Mouse (Mus musculus): Measurements from ENCODE around the gene Gpx7. TPM values are rescaled to one million over a fixed set of nuclear protein-coding genes. Genes with fewer than 3 reads are reported as not detected.

The Gpx7 gene
- polyA plus RNA-seq (2017; shearing (Covaris generic)): 1 to 10 TPM; 2.1 to 3.4 TPM

DNA sequence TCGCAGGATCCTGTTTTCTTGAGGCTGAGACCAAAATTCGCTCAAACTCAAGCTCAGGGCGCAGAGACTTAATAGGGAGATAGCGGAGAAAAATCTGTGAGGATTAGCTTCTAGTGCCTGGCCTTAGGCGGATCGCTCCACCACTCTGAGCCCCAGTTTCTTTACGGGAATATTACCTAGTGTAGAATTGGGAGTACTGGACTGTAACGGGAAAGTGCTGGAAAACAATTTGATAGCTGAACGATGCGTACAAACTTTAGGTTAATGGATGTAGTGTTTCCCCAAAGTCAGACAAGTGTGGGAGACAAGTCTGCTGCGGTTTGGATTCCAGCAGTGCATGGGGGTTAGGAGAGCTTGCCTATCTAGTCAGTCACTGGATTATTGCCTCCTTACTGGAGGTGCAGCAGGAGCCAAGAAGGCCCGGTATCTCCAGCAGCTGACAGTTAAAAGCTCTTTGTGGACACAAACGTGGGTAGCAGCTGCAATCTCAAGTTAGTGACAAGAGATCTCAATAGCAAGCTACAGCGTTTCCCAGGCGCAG lies at the start of gene Gpx7:
TSS of gene Gpx7 (minus strand) at position 101 of the 541 bp plus-strand sequence.

DNA sequence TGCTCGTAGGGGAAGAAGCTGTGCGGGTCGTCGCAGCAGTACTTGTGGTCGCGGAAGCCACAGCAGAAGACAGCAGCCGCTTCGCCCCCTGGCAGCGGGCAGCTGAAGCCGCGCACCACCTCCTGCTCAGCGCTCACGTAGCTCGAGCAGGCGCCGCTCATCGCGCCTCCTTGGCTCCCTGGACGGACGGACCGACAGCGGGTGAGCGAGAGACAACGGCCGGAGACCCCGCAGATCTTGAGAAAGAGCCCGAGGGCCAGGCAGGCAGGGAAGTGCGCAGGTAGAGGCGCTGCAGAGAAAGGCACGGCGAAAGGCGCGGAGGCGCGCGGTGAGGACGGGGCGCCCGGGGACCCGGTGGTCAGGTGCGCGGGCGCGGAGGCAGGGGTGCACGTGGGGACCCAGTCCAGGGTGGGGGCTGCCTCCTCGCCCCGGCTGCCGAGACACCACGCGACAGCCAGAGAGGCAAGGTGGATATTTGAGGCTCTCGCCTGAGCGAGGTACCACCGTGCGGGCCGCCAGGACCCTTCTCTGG lies 23.5 kb downstream of the Gpx7 start, which contains the start of gene Shisal2a:
TSS of gene Shisal2a (minus strand) at position 167 of the 532 bp plus-strand sequence.

Other genes with a start within 250 kb of the Gpx7 start
- 1 to 10 TPM; 2.5 to 2.7 TPM for gene Echdc2, start 241.5 kb downstream of the Gpx7 start, polyA plus RNA-seq (2017; shearing (Covaris generic))
- under 1 TPM in 1 of 2 experiments, not detected in 1; 0.32 TPM for gene Zyg11a, start 188.9 kb downstream of the Gpx7 start, polyA plus RNA-seq (2017; shearing (Covaris generic))
- gene Zyg11b, start 105.9 kb downstream of the Gpx7 start, polyA plus RNA-seq (2017; shearing (Covaris generic)): 10 to 100 TPM; 20.5 to 21.8 TPM
- 10 to 100 TPM; 18.6 to 39.5 TPM for gene Coa7, start 78.8 kb downstream of the Gpx7 start, polyA plus RNA-seq (2017; shearing (Covaris generic))
- not detected for gene Shisal2a, start 23.6 kb downstream of the Gpx7 start, polyA plus RNA-seq (2017; shearing (Covaris generic))
- 10 to 100 TPM; 76.3 to 87.0 TPM for gene Tut4, start 52.5 kb upstream of the Gpx7 start, polyA plus RNA-seq (2017; shearing (Covaris generic))
- 10 to 100 TPM; 54.8 to 57.0 TPM for gene Prpf38a, start 172.4 kb upstream of the Gpx7 start, polyA plus RNA-seq (2017; shearing (Covaris generic))
- 1 to 10 TPM; 3.0 to 3.5 TPM for gene Orc1, start 172.5 kb upstream of the Gpx7 start, polyA plus RNA-seq (2017; shearing (Covaris generic))
- 10 to 100 TPM; 49.8 to 78.2 TPM for gene Cc2d1b, start 213.0 kb upstream of the Gpx7 start, polyA plus RNA-seq (2017; shearing (Covaris generic))

Data from activated CD4-positive, CD25-positive, alpha-beta regulatory T cell (primary cell).